Mouse (Mus musculus) kidney, adult 2 months (tissue): ENCODE data around the gene Frmd4a. TPM values are rescaled to one million over a fixed set of nuclear protein-coding genes. Genes with fewer than 3 reads are reported as not detected.

Experiments used
- DNase-seq: peaks from one replicate; pipeline ENCODE4 v3.0.0; 2021
- H3K27ac ChIP-seq: fragments of 200-500 bp; 2 replicates; pipeline ENCODE4 v1.5.1; 2012; ENCODE audit warnings: low read depth, low read length, control low read depth, inconsistent platforms; ENCODE audit not compliant: insufficient read depth
- H3K27me3 ChIP-seq: fragments of 200-500 bp; replicated peaks from 2 replicates; pipeline ENCODE4 v1.6.1; 2012; ENCODE audit warnings: mild to moderate bottlenecking, moderate library complexity, low read length, inconsistent platforms; ENCODE audit not compliant: control insufficient read depth, insufficient read depth
- H3K36me3 ChIP-seq: fragments of 200-500 bp; 2 replicates; pipeline ENCODE4 v1.6.1; 2012; ENCODE audit warnings: mild to moderate bottlenecking, moderate library complexity, low read length, inconsistent platforms; ENCODE audit not compliant: control insufficient read depth, insufficient read depth
- H3K4me1 ChIP-seq: fragments of 200-500 bp; 2 replicates; pipeline ENCODE4 v1.6.1; 2011; ENCODE audit warnings: low read length; ENCODE audit not compliant: control insufficient read depth, insufficient read depth
- H3K4me3 ChIP-seq: fragments of 200-500 bp; 2 replicates; pipeline ENCODE4 v1.5.1; 2011; ENCODE audit warnings: mild to moderate bottlenecking, low read depth, low read length, control low read depth; ENCODE audit not compliant: insufficient read depth
- CTCF ChIP-seq: fragments of 200-500 bp; conservative IDR thresholded peaks from 2 replicates; pipeline ENCODE4 v1.5.1; 2011; ENCODE audit warnings: low read depth, mild to moderate bottlenecking, control low read depth, low read length, moderate library complexity, mixed read lengths; ENCODE audit not compliant: insufficient read depth, insufficient read length
- POLR2A ChIP-seq: fragments of 200-500 bp; IDR thresholded peaks from one replicate; pipeline ENCODE4 v1.6.1; 2011; ENCODE audit warnings: low read depth, low read length, control low read depth
- WGBS: fragments of 180-500 bp; shearing (Covaris S2); methylation state at CpG from one replicate; pipeline ENCODE4 v1.1.7; 2018; 5-methylcytosine and 5-hydroxymethylcytosine counted together
- polyA plus RNA-seq: library from polyadenylated mRNA; depleted of rRNA; stranded (reverse); fragments of >200 nt; gene quantifications from 2 replicates; pipeline ENCODE4 v1.2.3, GENCODE M21; 2012

Gene Frmd4a
- polyA plus RNA-seq, 1 experiment: 5.8 TPM

- Histone ChIP-seq H3K4me3 (no peak overlapping the region), H3K36me3 (no peaks in the 10 kb centered on the region), H3K4me1 (no peaks in the 10 kb centered on the region), H3K27ac (no peak overlapping the region), H3K27me3 (no peaks in the 10 kb centered on the region)
- TF ChIP-seq CTCF: no peak
- TF ChIP-seq POLR2A: no peak
- no peak for DNase-seq
- 86% methylated on average over 11 of the region's 11 CpGs for WGBS
These were observed 437.8 kb downstream of the Frmd4a start for GRCm38 (mm10) chr2:4455097-4456025.

GRCm38 (mm10) chr2:4460897-4461296 lies 443.4 kb downstream of the Frmd4a start:
- Histone ChIP-seq H3K4me3 (no peak overlapping the region), H3K36me3 (no peaks in the 10 kb centered on the region), H3K27ac (no peak overlapping the region), H3K4me1 (no peaks in the 10 kb centered on the region), H3K27me3 (no peaks in the 10 kb centered on the region)
- TF ChIP-seq POLR2A (no peak), CTCF (no peak)
- WGBS: 81% methylated on average over 5 of the region's 5 CpGs
- DNase-seq: no peak

- H3K4me3 ChIP-seq: no peak overlapping the region
- TF ChIP-seq CTCF (no peak), POLR2A (no peak)
- no peaks in the 10 kb centered on the region for H3K27me3 ChIP-seq
- H3K4me1 ChIP-seq: no peaks in the 10 kb centered on the region
- no peak overlapping the region for H3K27ac ChIP-seq
- 45% methylated on average over 2 of the region's 2 CpGs for WGBS
- DNase-seq: no peak
- no peaks in the 10 kb centered on the region for H3K36me3 ChIP-seq
These were observed 444.0 kb downstream of the Frmd4a start for GRCm38 (mm10) chr2:4461514-4461913.

- no peaks in the 10 kb centered on the region for H3K27me3 ChIP-seq
- H3K4me3 ChIP-seq: no peak overlapping the region
- TF ChIP-seq POLR2A: no peak
- no peak for TF ChIP-seq CTCF
- no peak overlapping the region for H3K27ac ChIP-seq
- 52% methylated on average over 11 of the region's 11 CpGs for WGBS
- no peak for DNase-seq
- H3K4me1 ChIP-seq: no peaks in the 10 kb centered on the region
- no peaks in the 10 kb centered on the region for H3K36me3 ChIP-seq
These were observed 445.0 kb downstream of the Frmd4a start for GRCm38 (mm10) chr2:4462480-4462879.

- Histone ChIP-seq H3K27me3 (no peaks in the 10 kb centered on the region), H3K4me3 (no peak overlapping the region), H3K36me3 (no peaks in the 10 kb centered on the region), H3K27ac (no peak overlapping the region), H3K4me1 (no peaks in the 10 kb centered on the region)
- no peak for DNase-seq
- 68% methylated on average over 3 of the region's 3 CpGs for WGBS
- TF ChIP-seq POLR2A (no peak), CTCF (no peak)
These were observed 448.6 kb downstream of the Frmd4a start for GRCm38 (mm10) chr2:4466084-4466483.

- TF ChIP-seq POLR2A (no peak), CTCF (no peak)
- Histone ChIP-seq H3K27ac (no peak overlapping the region), H3K36me3 (no peaks in the 10 kb centered on the region), H3K4me1 (no peaks in the 10 kb centered on the region), H3K4me3 (no peak overlapping the region), H3K27me3 (no peaks in the 10 kb centered on the region)
- no peak for DNase-seq
- WGBS: 91% methylated on average over 7 of the region's 7 CpGs
These were observed 449.8 kb downstream of the Frmd4a start for GRCm38 (mm10) chr2:4467314-4467713.

- Histone ChIP-seq H3K27ac (no peak overlapping the region), H3K27me3 (no peaks in the 10 kb centered on the region), H3K36me3 (no peaks in the 10 kb centered on the region), H3K4me1 (peaks cover 3% of the 10 kb centered on the region; the same call in 1 of the 2 replicates), H3K4me3 (no peak overlapping the region)
- TF ChIP-seq POLR2A (no peak), CTCF (no peak)
- DNase-seq: peak; percentile 12
- 57% methylated on average over 7 of the region's 7 CpGs for WGBS
These were observed 455.4 kb downstream of the Frmd4a start for GRCm38 (mm10) chr2:4472760-4473480.
